Comparison of ENCODE assay signal across 22 mouse cellular contexts in genomic region chr8:58313482-58313881, GRCm38 (mm10).
"Had no signal": no experiment of that assay in that cellular context is flagged by ENCODE, and none has a peak within 500 bp of the region (broad histone marks: within the 10 kb centered on the region; RNA-seq: fewer than 3 reads in every experiment).

No protein-coding gene starts in this region.

- H3K4me1 ChIP-seq: lung, embryonic 15.5 days; megakaryocyte, embryonic 14.5 days; midbrain, embryonic 10.5 days; midbrain, embryonic 12.5 days; neural tube, embryonic 13.5 days; neural tube, embryonic 15.5 days had no signal

- H3K9me3 ChIP-seq: lung, embryonic 15.5 days; megakaryocyte, embryonic 14.5 days; midbrain, embryonic 10.5 days; midbrain, embryonic 12.5 days; neural tube, embryonic 13.5 days; neural tube, embryonic 15.5 days had no signal

- ATAC-seq: lung, postnatal 0 days; midbrain, embryonic 16.5 days had no signal

- H3K36me3 ChIP-seq: lung, embryonic 15.5 days; midbrain, embryonic 10.5 days; midbrain, embryonic 12.5 days; neural tube, embryonic 13.5 days; neural tube, embryonic 15.5 days had no signal

- H3K9ac ChIP-seq: lung, embryonic 15.5 days; midbrain, embryonic 12.5 days; neural tube, embryonic 13.5 days; neural tube, embryonic 15.5 days had no signal

- H3K4me3 ChIP-seq: lung, embryonic 15.5 days; megakaryocyte, embryonic 14.5 days; midbrain, embryonic 10.5 days; midbrain, embryonic 12.5 days; myocyte; neural tube, embryonic 13.5 days; neural tube, embryonic 15.5 days had no signal

- H3K4me2 ChIP-seq: lung, embryonic 15.5 days; midbrain, embryonic 12.5 days; neural tube, embryonic 13.5 days; neural tube, embryonic 15.5 days had no signal

- DNase-seq: lung, adult 2 months; lung, postnatal 14 days; lung, postnatal 36 days; midbrain, embryonic 14.5 days; retina, postnatal 1 day; right cerebral cortex, adult 18-20 months; right cerebral cortex, postnatal 25 days; right cerebral cortex, postnatal 4 days; spleen, adult 18-20 months; thymus, adult 18-20 months; thymus, postnatal 14 days; thymus, postnatal 36 days had no signal

- H3K27ac ChIP-seq: lung, embryonic 15.5 days; macrophage; midbrain, embryonic 10.5 days; midbrain, embryonic 12.5 days; neural tube, embryonic 13.5 days; neural tube, embryonic 15.5 days had no signal

- H3K27me3 ChIP-seq: lung, embryonic 15.5 days; megakaryocyte, embryonic 14.5 days; midbrain, embryonic 12.5 days; neural tube, embryonic 13.5 days; neural tube, embryonic 15.5 days had no signal
